Mouse (Mus musculus): ENCODE measurements around the gene Josd1. TPM values are rescaled to one million over a fixed set of nuclear protein-coding genes. Genes with fewer than 3 reads are reported as not detected.

Josd1 gene
- polyA plus RNA-seq, 1 experiment from 2014 or later = 13.4 TPM

DNA sequence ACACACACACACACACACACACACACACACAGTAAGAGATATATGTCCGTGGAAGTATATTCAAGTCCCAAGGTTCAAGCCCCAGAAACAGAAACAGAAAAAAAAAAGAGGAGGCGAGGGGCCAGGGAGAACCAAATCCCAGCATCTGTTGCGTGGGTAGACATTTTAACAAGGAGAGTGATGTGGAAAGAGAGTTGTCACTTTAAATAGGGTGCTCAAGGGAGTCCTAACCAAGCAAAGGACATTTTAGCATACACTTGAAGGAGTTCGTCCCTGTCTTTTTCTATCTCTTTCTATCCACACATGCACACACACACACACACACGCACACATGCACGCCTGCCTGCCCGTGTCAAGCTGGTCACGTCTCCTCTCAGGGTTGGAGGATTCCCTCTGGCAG is 23.1 kb downstream of the Josd1 start:
- Histone ChIP-seq H3K4me1 (replicated peaks; ENCODE audit: control insufficient read depth, insufficient read depth, low read length) (peaks cover 3% of the 10 kb centered on the region), H3K9ac (ENCODE audit: low read length) (no peak overlapping the region), H3K4me3 (ENCODE audit: low read depth, low read length) (no peak overlapping the region), H3K36me3 (ENCODE audit: control insufficient read depth, insufficient read depth, low read length) (no peaks in the 10 kb centered on the region; the same call in 1 of the 2 replicates), H3K27me3 (ENCODE audit: control insufficient read depth, insufficient read depth, low read length) (no peaks in the 10 kb centered on the region), H3K4me2 (ENCODE audit: low read depth, low read length, severe bottlenecking) (no peak overlapping the region), H3K27ac (ENCODE audit: low read depth, low read length) (no peak overlapping the region), H3K9me3 (ENCODE audit: control insufficient read depth, low read length) (no peaks in the 10 kb centered on the region)
- DNase-seq (ENCODE audit: low spot score) (no peak), ATAC-seq (replicated peaks; ENCODE audit: low FRiP score) (no peak)
- WGBS = 90% methylated on average over 8 of the region's 8 CpGs

DNA sequence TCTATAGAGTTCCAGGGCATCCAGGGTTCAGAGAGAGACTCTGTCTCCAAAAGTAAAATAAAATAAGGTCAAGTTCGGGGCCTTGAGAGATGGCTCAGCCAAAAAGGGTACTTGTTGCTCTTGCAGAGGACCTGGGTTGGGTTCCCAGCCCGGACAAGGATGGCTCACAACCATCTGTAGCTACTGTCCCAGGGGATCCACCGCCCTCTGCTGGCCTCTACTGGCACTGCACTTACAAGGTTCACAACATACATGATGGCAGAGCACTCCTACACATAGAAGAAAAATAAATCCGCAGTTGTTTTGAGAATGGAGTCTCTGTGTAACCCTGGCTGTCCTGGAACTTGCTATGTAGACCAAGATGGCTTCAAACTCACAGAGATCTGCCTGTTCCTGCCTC is 25.9 kb downstream of the Josd1 start:
- peak; percentile 73 for DNase-seq (ENCODE audit: low spot score)
- no peak overlapping the region for H3K4me2 ChIP-seq (ENCODE audit: low read depth, low read length, severe bottlenecking)
- WGBS = 72% methylated on average over 4 of the region's 4 CpGs
- H3K4me1 ChIP-seq (replicated peaks; ENCODE audit: control insufficient read depth, insufficient read depth, low read length) = peaks cover 3% of the 10 kb centered on the region
- H3K9ac ChIP-seq (ENCODE audit: low read length) = no peak overlapping the region
- H3K4me3 ChIP-seq (ENCODE audit: low read depth, low read length) = no peak overlapping the region
- no peaks in the 10 kb centered on the region; the same call in 1 of the 2 replicates for H3K36me3 ChIP-seq (ENCODE audit: control insufficient read depth, insufficient read depth, low read length)
- H3K9me3 ChIP-seq (ENCODE audit: control insufficient read depth, low read length) = no peaks in the 10 kb centered on the region
- no peaks in the 10 kb centered on the region for H3K27me3 ChIP-seq (ENCODE audit: control insufficient read depth, insufficient read depth, low read length)
- H3K27ac ChIP-seq (ENCODE audit: low read depth, low read length) = no peak overlapping the region
- no peak for ATAC-seq (replicated peaks; ENCODE audit: low FRiP score)

DNA sequence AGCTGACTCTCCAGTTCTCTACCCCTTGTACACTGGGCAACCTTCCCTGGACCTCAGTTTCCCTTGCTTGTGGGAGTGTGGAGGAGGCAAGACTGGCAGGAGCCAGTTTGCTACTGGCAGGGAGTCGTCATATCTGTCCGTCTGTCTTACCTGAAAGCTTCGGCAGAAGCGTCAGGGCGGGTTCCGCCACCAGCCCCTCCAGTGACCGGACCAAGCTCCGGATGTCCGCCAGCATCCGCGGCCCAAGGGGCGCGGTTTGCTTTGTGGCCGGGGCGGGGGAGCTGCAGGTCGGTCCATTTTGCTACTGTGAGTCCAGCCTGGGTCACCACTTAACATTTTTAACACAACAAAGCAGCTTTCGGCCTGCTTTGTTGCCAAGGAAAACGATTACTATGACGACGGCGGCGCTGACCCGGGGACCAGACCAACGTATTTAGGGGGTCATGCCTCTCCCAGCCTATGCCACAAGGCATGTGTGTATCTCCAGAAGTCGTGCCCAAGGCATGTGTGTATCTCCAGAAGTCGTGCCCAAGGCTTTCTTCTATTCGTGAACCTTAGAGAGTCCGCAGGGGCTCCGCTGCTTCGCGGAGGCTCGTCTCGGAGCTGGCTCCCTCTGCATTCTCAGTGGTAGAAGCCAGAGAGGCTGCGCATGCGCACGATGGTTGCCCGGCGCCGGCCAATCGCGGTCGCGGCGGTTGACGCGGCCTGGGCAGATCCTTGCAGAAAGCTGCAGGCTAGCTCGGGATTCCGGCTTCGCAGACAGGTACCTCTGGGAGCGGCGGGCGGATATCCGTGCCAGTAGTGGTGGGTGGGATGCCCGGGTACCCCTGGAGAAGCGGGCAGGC is 29.0 kb downstream of the Josd1 start, which contains the start of the genes Fam227a and Cby1:
Gene Fam227a (minus strand): TSS at position 426 of the 845 bp plus-strand sequence.
Gene Cby1 (plus strand): TSS at position 669 of the 845 bp plus-strand sequence.
- WGBS = under 1% methylated on average over 55 of the region's 55 CpGs
- DNase-seq (ENCODE audit: low spot score) (peak; percentile 98), ATAC-seq (replicated peaks; ENCODE audit: low FRiP score) (peak; percentile 86)
- no peaks in the 10 kb centered on the region; the same call in 1 of the 2 replicates for H3K36me3 ChIP-seq (ENCODE audit: control insufficient read depth, insufficient read depth, low read length)
- no peaks in the 10 kb centered on the region for H3K9me3 ChIP-seq (ENCODE audit: control insufficient read depth, low read length)
- peak within 1 kb of the TSS; percentile 96 for H3K27ac ChIP-seq (ENCODE audit: low read depth, low read length)
- peak within 1 kb of the TSS; percentile 86 for H3K9ac ChIP-seq (ENCODE audit: low read length)
- H3K4me2 ChIP-seq (ENCODE audit: low read depth, low read length, severe bottlenecking) = peak within 1 kb of the TSS; percentile 73
- H3K4me1 ChIP-seq (replicated peaks; ENCODE audit: control insufficient read depth, insufficient read depth, low read length) = peaks cover 3% of the 10 kb centered on the region
- no peaks in the 10 kb centered on the region for H3K27me3 ChIP-seq (ENCODE audit: control insufficient read depth, insufficient read depth, low read length)
- peak within 1 kb of the TSS; percentile 63 for H3K4me3 ChIP-seq (ENCODE audit: low read depth, low read length)

DNA sequence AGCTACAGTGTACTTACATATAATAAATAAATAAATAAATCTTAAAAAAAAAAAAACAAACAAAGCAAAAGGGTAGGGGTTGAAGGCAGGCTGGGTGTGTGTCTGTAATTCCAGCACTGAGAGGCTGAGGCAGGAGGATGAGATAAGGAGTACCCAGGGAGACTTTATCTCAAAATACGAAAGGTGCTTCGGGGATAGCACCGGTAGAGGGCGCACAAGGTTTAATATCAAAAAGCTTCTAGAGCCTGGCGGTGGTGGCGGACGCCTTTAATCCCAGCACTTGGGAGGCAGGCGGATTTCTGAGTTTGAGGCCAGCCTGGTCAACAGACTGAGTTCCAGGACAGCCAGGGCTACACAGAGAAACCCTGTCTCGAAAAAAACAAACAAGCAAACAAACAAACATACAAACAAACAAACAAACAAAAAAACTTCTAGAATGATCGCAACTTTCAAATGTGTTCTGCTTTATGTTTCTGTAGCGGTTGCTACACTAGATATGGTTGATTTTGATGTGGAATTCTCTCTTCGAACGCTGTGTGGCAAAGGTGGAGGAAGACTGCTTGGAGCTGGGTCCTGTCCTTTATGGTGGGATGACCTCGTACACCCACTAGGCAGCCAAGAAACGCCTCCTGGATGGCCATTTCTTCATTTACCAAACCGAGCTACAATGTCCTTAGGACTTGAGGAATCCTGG is 29.7 kb downstream of the Josd1 start:
- no peaks in the 10 kb centered on the region for H3K27me3 ChIP-seq (ENCODE audit: control insufficient read depth, insufficient read depth, low read length)
- peak overlapping the region; percentile 73 for H3K4me2 ChIP-seq (ENCODE audit: low read depth, low read length, severe bottlenecking)
- no peaks in the 10 kb centered on the region for H3K9me3 ChIP-seq (ENCODE audit: control insufficient read depth, low read length)
- H3K27ac ChIP-seq (ENCODE audit: low read depth, low read length) = peak overlapping the region; percentile 96
- peak overlapping the region; percentile 63 for H3K4me3 ChIP-seq (ENCODE audit: low read depth, low read length)
- ATAC-seq (replicated peaks; ENCODE audit: low FRiP score) = no peak; the same call in 1 of the 2 replicates
- H3K4me1 ChIP-seq (replicated peaks; ENCODE audit: control insufficient read depth, insufficient read depth, low read length) = peaks cover 3% of the 10 kb centered on the region
- no peaks in the 10 kb centered on the region; the same call in 1 of the 2 replicates for H3K36me3 ChIP-seq (ENCODE audit: control insufficient read depth, insufficient read depth, low read length)
- WGBS = 4% methylated on average over 16 of the region's 16 CpGs
- DNase-seq (ENCODE audit: low spot score) = peak; percentile 90
- H3K9ac ChIP-seq (ENCODE audit: low read length) = peak overlapping the region; percentile 86

DNA sequence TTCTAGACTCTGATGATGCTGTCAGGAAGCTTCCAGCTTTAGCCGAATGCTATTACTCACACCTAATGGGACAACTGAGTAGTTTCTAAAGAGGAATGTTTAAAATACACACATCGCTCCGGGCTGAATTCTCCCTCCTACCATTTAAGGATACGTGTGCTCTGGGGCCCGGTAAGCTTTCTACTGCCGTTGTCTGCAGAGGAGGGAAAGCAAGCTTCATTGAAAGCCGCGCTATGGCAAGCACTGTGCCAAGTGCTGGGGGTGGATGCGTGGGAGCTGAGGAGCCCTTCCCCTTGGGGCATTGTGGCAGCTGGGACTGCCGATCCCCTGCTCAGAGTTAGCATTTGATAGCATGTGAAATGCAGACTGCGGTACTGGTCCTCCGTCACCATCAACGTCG is 31.3 kb downstream of the Josd1 start:
- 95% methylated on average over 14 of the region's 14 CpGs for WGBS

DNA sequence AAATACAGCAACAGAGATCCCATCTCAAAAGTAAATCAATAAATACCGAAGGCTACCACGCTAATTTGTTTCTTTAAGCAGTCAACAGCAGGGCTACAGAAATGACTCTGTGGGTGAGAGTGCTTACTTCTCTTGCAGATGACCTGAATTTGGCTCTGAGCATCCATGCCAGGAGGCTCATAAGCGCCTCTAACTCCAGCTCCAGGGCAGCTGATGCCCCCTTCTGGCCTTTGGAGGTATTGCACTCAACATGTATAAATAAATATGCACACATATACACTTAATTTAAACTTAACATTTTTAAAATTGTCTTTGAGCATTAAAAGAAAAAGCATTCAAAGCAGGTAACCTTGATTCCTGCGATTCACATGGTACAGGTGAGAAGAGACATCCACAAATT is 36.2 kb downstream of the Josd1 start:
- H3K36me3 ChIP-seq (ENCODE audit: control insufficient read depth, insufficient read depth, low read length) = no peaks in the 10 kb centered on the region
- no peaks in the 10 kb centered on the region for H3K4me1 ChIP-seq (replicated peaks; ENCODE audit: control insufficient read depth, insufficient read depth, low read length)
- no peaks in the 10 kb centered on the region for H3K9me3 ChIP-seq (ENCODE audit: control insufficient read depth, low read length)
- H3K27me3 ChIP-seq (ENCODE audit: control insufficient read depth, insufficient read depth, low read length) = no peaks in the 10 kb centered on the region
- 77% methylated on average over 4 of the region's 4 CpGs for WGBS
- ATAC-seq (replicated peaks; ENCODE audit: low FRiP score) (no peak), DNase-seq (ENCODE audit: low spot score) (no peak)
- no peak overlapping the region for H3K4me3 ChIP-seq (ENCODE audit: low read depth, low read length)
- H3K4me2 ChIP-seq (ENCODE audit: low read depth, low read length, severe bottlenecking) = no peak overlapping the region
- H3K27ac ChIP-seq (ENCODE audit: low read depth, low read length) = no peak overlapping the region
- no peak overlapping the region for H3K9ac ChIP-seq (ENCODE audit: low read length)

More for the DNA sequence above, 31.3 kb downstream of the Josd1 start:
- Histone ChIP-seq H3K27ac (ENCODE audit: low read depth, low read length) (no peak overlapping the region), H3K4me2 (ENCODE audit: low read depth, low read length, severe bottlenecking) (no peak overlapping the region), H3K9me3 (ENCODE audit: control insufficient read depth, low read length) (no peaks in the 10 kb centered on the region), H3K27me3 (ENCODE audit: control insufficient read depth, insufficient read depth, low read length) (no peaks in the 10 kb centered on the region), H3K36me3 (ENCODE audit: control insufficient read depth, insufficient read depth, low read length) (no peaks in the 10 kb centered on the region; the same call in 1 of the 2 replicates), H3K4me1 (replicated peaks; ENCODE audit: control insufficient read depth, insufficient read depth, low read length) (peaks cover 3% of the 10 kb centered on the region), H3K9ac (ENCODE audit: low read length) (no peak overlapping the region), H3K4me3 (ENCODE audit: low read depth, low read length) (no peak overlapping the region)
- ATAC-seq (replicated peaks; ENCODE audit: low FRiP score) (no peak), DNase-seq (ENCODE audit: low spot score) (no peak)

DNA sequence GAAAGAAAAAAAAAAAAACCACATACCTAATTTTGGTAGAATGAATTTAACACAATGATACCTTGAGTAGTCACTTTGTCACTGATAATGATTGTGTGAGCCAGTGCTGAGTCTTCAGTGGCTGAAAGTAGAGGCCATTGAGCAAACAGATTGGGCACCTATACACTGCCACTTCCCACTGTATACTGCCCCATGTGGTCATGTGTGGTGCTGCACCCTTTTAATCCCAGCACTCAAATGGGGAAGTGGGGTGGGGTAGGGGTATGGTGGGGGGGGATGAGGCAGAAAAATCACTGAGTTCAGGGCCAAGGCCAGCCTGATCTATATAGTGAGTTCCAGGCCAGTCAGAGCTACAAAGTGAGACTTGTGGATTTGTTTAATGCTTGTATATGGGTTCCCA is 37.1 kb downstream of the Josd1 start:
- H3K4me2 ChIP-seq (ENCODE audit: low read depth, low read length, severe bottlenecking) = no peak overlapping the region
- H3K4me1 ChIP-seq (replicated peaks; ENCODE audit: control insufficient read depth, insufficient read depth, low read length) = no peaks in the 10 kb centered on the region
- DNase-seq (ENCODE audit: low spot score) (no peak), ATAC-seq (replicated peaks; ENCODE audit: low FRiP score) (no peak)
- H3K4me3 ChIP-seq (ENCODE audit: low read depth, low read length) = no peak overlapping the region
- H3K27me3 ChIP-seq (ENCODE audit: control insufficient read depth, insufficient read depth, low read length) = no peaks in the 10 kb centered on the region
- no peak overlapping the region for H3K9ac ChIP-seq (ENCODE audit: low read length)
- H3K36me3 ChIP-seq (ENCODE audit: control insufficient read depth, insufficient read depth, low read length) = no peaks in the 10 kb centered on the region
- no peaks in the 10 kb centered on the region for H3K9me3 ChIP-seq (ENCODE audit: control insufficient read depth, low read length)
- no peak overlapping the region for H3K27ac ChIP-seq (ENCODE audit: low read depth, low read length)

DNA sequence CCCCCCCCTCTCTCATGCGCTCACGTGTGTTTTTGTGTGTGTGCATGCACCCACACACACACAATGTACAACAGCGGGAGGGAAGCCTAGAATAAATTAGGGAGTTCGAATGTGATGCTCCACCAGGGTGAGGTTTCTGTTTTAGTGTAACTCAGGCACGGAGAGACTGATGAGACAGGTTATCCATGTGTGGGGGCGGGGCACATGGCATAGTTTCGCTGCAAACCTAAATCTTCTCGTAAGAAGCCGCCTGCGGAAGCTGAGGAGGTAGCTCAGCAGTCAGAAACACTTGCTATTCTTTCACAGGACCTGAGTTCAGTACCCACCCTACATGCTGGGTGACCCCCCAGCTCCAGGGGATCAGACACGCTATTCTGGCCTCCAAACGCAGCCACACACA is 39.6 kb downstream of the Josd1 start:
- Histone ChIP-seq H3K27ac (ENCODE audit: low read depth, low read length) (no peak overlapping the region), H3K4me2 (ENCODE audit: low read depth, low read length, severe bottlenecking) (no peak overlapping the region), H3K36me3 (ENCODE audit: control insufficient read depth, insufficient read depth, low read length) (no peaks in the 10 kb centered on the region), H3K9me3 (ENCODE audit: control insufficient read depth, low read length) (no peaks in the 10 kb centered on the region), H3K4me1 (replicated peaks; ENCODE audit: control insufficient read depth, insufficient read depth, low read length) (no peaks in the 10 kb centered on the region), H3K4me3 (ENCODE audit: low read depth, low read length) (no peak overlapping the region), H3K27me3 (ENCODE audit: control insufficient read depth, insufficient read depth, low read length) (no peaks in the 10 kb centered on the region), H3K9ac (ENCODE audit: low read length) (no peak overlapping the region)
- WGBS = 89% methylated on average over 12 of the region's 12 CpGs
- DNase-seq (ENCODE audit: low spot score) = no peak
- ATAC-seq (replicated peaks; ENCODE audit: low FRiP score) = no peak
